ENCODE assay signal across 33 mouse cellular contexts in the genomic region with DNA sequence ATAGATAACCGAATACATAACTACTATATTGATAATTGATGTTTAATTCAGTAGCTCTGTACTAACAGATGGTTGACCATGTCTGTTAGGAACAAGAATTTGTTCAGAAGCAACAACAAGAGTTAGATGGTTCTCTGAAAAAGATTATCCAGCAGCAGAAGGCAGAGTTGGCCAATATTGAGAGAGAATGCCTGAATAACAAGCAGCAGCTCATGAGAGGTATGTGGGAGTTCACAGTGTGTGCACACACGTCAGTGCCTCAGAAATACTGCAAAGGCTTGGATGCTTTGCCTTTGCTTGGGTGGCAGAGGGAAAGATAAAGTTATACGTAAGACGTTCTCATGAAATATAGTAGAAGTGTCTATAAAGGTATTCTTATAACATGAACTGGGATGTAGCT. TPM values are rescaled to one million over a fixed set of nuclear protein-coding genes. Genes with fewer than 3 reads are reported as not detected.
"Had no signal": no experiment of that assay in that cellular context is flagged by ENCODE, and none has a peak within 500 bp of the region (broad histone marks: within the 10 kb centered on the region; RNA-seq: fewer than 3 reads in every experiment).

No protein-coding gene starts in this region.

- DNase-seq: left cerebral cortex, postnatal 4 days; liver; liver, embryonic 13.5 days; lung, adult 18-20 months; lung, adult 2 months; lung, embryonic 14.5 days; lung, postnatal 10 days; lung, postnatal 14 days; lung, postnatal 36 days; lung, postnatal 4 days; midbrain, embryonic 14.5 days had no signal

- H3K27me3 ChIP-seq: limb, embryonic 12.5 days; limb, embryonic 13.5 days; limb, embryonic 15.5 days; liver, embryonic 12.5 days; liver, embryonic 13.5 days; liver, embryonic 15.5 days; lung, embryonic 15.5 days; megakaryocyte, embryonic 14.5 days; midbrain, embryonic 12.5 days; midbrain, embryonic 13.5 days; midbrain, embryonic 15.5 days; neural tube, embryonic 12.5 days had no signal

- H3K4me1 ChIP-seq: limb, embryonic 10.5 days; limb, embryonic 12.5 days; limb, embryonic 13.5 days; limb, embryonic 15.5 days; liver, embryonic 12.5 days; liver, embryonic 13.5 days; liver, embryonic 15.5 days; lung, embryonic 15.5 days; midbrain, embryonic 10.5 days; midbrain, embryonic 12.5 days; midbrain, embryonic 13.5 days; midbrain, embryonic 15.5 days; neural tube, embryonic 12.5 days had no signal

- ATAC-seq: liver, embryonic 12.5 days; lung, postnatal 0 days; midbrain, embryonic 13.5 days; midbrain, embryonic 15.5 days; midbrain, embryonic 16.5 days had no signal

- H3K27ac ChIP-seq: limb, embryonic 10.5 days; limb, embryonic 12.5 days; limb, embryonic 13.5 days; limb, embryonic 15.5 days; liver, embryonic 12.5 days; liver, embryonic 13.5 days; liver, embryonic 14.5 days; liver, embryonic 15.5 days; lung, embryonic 15.5 days; macrophage; midbrain, embryonic 10.5 days; midbrain, embryonic 12.5 days; midbrain, embryonic 13.5 days; midbrain, embryonic 15.5 days; neural tube, embryonic 12.5 days had no signal

- H3K9ac ChIP-seq: limb, embryonic 12.5 days; limb, embryonic 13.5 days; limb, embryonic 15.5 days; liver, embryonic 12.5 days; liver, embryonic 13.5 days; liver, embryonic 14.5 days; liver, embryonic 15.5 days; lung, embryonic 14.5 days; lung, embryonic 15.5 days; midbrain, embryonic 12.5 days; midbrain, embryonic 13.5 days; midbrain, embryonic 15.5 days; neural tube, embryonic 12.5 days had no signal

- H3K4me3 ChIP-seq: limb, embryonic 10.5 days; limb, embryonic 12.5 days; limb, embryonic 13.5 days; limb, embryonic 15.5 days; liver, embryonic 12.5 days; liver, embryonic 13.5 days; liver, embryonic 15.5 days; lung, embryonic 15.5 days; megakaryocyte, embryonic 14.5 days; midbrain, embryonic 10.5 days; midbrain, embryonic 12.5 days; midbrain, embryonic 13.5 days; midbrain, embryonic 15.5 days; myocyte; neural tube, embryonic 12.5 days had no signal

- H3K9me3 ChIP-seq: limb, embryonic 10.5 days; limb, embryonic 12.5 days; limb, embryonic 13.5 days; limb, embryonic 15.5 days; liver, embryonic 12.5 days; liver, embryonic 13.5 days; liver, embryonic 15.5 days; lung, embryonic 15.5 days; megakaryocyte, embryonic 14.5 days; midbrain, embryonic 10.5 days; midbrain, embryonic 12.5 days; midbrain, embryonic 13.5 days; midbrain, embryonic 15.5 days; neural tube, embryonic 12.5 days had no signal

- H3K4me2 ChIP-seq: limb, embryonic 12.5 days; limb, embryonic 13.5 days; limb, embryonic 15.5 days; liver, embryonic 11.5 days; liver, embryonic 12.5 days; liver, embryonic 13.5 days; liver, embryonic 15.5 days; lung, embryonic 14.5 days; lung, embryonic 15.5 days; midbrain, embryonic 11.5 days; midbrain, embryonic 12.5 days; midbrain, embryonic 13.5 days; midbrain, embryonic 15.5 days; neural tube, embryonic 12.5 days had no signal

RNA-seq across cellular contexts. Expression of gene Col17a1, which starts 56.5 kb away (rescaled TPM):
- total RNA-seq: megakaryocyte progenitor cell, adult 5-6 weeks; megakaryocyte, adult 5-6 weeks had no signal
- polyA plus RNA-seq: macrophage had no signal
